Mouse (Mus musculus) mesoderm, embryonic 11.5 days (tissue): Measurements from ENCODE around the gene Kcng4.
A peak's percentile ranks its signal among the peaks of the same experiment; 100 is the strongest.

Experiments used
- DNase-seq: peaks from one replicate; pipeline ENCODE4 v3.0.0-alpha.2; 2012; ENCODE audit warnings: low read depth, low spot score

Gene Kcng4

DNA sequence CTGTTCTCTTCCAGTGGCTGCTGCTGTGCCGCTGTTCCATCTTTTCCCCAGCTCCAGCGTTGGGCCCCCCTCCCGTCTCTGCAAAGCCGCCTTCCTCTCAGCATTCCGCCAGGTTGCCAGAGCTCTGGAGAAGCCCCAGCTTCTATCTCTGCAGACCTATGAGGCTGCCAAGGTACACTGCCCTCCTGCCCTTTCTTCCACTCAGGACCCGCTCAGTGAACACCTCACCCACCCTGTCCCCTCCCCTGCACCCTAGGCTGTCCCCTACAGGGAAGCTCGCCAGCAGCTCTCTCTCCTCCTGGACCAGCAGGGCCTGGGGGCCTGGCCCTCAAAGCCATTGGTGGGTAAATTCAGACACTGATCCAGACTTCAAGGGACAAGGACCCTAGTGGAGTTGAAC lies 19.1 kb downstream of the Kcng4 start:
- DNase-seq = no peak

DNA sequence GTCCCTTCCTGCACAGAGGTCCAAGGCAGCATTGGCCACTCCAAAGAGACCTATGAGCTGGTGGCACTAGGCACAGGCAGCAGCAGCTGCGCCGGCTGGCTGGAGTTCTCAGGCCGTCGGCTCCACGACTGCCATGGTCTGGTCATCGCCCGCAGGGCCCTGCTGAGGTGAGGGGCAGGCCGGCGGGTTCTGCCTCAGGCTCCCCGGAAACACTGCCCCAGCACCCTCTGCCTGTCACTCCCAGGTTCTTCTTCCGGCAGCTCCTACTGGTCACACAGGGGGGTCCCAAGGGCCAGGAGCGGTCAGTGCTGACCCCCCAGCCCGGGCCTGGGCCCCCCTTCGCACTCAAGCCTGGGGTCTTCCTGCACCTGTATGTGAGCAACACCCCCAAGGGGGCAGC lies 20.4 kb downstream of the Kcng4 start:
- DNase-seq = no peak

DNA sequence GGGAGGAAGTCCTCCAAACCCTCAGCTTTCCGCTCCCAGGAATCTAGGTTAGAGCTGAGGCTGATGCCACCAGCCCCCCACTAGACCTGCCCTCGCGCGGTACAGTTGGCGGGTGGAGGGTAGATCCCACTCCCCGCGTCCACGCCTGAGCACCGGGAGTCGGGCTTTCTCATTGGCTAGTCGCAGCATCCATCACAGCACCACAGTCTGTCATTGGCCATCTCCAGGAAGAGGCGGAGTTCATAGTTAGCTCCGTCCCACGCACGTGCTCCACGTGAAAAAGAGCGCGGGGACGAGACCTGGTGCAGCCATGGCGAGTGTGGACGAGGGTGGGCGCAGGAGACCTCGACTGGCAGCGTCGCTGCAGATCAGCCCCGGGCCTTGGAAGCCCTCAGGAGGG lies 23.0 kb downstream of the Kcng4 start, which contains the start of gene Adad2:
Gene Adad2 (plus strand): TSS at position 277 of the 400 bp plus-strand sequence.
- no peak for DNase-seq

DNA sequence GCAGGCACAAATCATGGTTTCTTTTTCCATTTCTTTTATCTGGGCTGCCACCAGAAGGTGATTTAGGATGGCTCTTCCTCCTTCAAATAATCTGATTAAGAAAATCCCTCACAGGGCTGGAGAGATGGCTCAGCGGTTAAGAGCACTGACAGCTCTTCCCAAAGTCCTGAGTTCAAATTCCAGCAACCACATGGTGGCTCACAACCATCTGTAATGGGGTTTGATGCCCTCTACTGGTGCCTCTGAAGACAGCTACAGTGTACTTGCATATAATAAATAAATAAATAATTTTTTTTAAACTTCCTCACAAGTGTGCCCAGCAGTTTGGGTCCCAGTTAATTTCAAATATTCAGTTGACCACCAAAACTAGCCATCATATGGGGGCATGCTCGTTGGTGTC lies 29.3 kb downstream of the Kcng4 start:
- DNase-seq = no peak

DNA sequence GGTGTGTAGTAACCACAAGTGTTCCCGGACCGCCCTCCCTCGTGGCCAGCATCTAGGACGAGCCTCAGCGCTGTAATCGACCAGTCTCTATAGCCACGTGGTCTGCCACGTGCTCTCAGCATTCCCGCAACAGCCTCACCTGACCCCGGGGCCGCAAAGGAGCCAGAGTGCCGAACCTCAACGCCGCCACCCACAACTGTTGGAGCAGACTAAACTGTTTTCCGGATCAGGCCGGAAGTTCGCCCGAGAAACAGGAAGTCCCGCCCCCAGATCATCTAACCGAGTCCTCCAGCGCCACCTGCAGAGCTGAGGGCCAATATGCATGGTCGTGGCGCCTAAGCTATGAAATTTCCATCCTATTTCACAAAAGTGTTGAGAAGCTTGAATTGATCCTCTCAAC lies 30.5 kb downstream of the Kcng4 start, which contains the start of gene Taf1c:
Gene Taf1c (minus strand): TSS at position 227 of the 400 bp plus-strand sequence.
- peak; percentile 94 for DNase-seq

DNA sequence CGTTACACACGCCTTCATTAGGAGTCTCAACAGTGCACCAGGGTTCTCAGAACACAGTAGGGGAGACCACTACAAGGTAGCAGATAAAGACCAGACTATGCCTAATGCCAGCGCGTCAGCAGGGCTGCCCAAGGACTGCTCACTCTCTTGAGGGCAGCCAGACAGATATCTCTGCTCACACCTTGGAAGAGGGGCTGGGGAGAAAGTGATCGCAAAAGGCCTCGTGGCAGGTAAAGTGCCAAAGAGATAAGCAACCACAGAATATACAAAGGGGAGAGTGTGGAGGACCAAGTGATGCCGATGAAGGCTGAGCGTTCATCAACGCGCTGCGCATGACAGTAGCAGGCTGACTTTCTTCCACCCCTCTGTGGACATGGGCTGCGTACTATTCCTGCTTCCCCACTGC lies 31.1 kb downstream of the Kcng4 start:
- no peak for DNase-seq

DNA sequence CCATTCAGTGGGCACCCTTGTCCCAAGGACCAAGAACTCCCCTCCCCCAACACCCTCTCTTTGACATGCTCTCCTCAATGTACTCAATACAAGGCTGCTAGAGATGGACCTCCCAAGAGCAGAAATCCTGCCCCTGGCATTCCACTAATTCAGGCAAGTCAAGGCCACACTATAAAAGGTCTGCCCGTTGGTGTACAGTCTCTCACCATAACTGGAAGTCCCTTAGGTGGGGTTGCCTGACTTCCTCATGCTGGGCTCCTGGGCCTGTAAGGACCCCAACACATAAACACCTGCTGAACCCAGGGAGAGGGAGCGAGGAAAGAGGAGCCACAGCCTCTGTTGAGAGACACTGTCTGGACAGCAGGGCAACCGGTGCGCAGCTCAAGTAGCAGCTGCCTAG lies 31.7 kb downstream of the Kcng4 start:
- no peak for DNase-seq

DNA sequence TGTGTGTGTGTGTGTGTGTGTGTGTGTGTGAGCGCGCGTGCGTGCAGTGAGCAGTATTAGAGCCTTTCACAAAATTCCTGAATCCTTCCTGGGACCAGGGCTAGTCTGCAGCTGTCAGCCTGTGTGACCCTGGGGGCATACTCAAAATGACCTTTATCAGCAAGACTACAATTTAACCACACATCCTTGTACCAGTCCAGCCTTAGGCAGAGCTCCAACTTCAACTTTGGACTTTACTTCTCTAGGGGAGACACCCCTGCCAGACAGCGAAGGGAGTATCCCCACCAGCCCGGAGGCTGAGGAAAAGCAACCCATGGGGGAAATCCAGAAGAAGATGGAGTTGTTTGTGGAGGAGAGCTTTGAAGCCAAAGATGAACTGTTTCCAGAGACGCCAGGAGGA lies 44.0 kb downstream of the Kcng4 start:
- DNase-seq = no peak

DNA sequence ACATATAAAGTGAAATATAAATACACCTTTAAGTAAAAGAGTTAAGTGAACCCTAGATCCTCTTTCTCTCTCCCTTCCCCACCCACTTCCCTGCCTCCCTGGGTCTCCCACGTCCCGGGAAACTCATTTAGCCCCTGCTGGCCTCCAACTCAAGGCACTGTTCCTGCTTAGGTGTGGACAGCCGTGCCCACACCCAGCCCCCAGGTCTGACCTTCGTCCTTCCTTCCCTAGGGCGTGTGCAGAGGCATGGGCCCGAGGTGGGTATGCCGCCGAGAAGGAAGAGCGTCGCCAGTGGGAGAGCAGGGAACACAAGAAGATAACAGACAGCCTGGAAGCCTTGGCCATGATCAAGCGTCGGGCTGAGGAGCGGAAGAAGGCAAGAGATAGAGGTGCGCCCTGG lies 45.1 kb downstream of the Kcng4 start:
- no peak for DNase-seq

DNA sequence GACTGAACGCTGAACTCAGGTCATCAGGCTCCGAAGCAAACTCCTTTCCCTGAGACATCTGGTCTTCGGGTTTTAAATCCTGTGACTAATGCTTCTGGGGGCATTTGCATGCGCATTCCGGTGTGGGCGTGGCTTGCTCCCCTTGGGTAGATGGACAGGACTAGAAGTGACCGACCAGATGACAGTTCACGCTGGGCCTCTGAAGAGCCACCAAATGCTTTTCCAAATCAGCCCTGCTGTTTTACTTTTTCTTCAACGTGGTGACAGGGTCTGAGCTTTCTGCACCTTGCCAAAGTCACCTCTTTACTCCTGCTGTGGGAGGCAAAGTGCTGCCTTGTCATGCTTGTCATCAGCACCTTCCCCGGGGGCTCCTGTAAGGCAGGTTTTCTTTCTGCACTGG lies 46.6 kb downstream of the Kcng4 start:
- peak; percentile 57 for DNase-seq

DNA sequence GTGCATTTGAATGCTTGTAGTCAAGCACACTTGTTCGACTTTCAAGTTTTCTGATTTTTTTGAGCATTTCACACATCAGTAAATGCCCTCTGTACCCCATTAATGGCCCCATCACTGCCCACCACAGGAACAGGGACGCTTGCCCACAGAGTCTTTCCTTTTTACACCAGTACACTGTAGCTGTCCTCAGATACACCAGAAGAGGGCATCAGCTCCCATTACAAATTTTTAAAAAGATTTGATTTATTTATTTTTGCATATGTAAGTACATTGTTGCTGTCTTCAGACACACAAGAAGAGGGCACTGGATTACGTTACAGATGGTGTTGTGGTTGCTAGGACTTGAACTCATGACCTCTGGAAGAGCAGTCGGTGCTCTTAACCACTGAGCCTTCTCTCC lies 47.2 kb downstream of the Kcng4 start:
- DNase-seq = no peak

DNA sequence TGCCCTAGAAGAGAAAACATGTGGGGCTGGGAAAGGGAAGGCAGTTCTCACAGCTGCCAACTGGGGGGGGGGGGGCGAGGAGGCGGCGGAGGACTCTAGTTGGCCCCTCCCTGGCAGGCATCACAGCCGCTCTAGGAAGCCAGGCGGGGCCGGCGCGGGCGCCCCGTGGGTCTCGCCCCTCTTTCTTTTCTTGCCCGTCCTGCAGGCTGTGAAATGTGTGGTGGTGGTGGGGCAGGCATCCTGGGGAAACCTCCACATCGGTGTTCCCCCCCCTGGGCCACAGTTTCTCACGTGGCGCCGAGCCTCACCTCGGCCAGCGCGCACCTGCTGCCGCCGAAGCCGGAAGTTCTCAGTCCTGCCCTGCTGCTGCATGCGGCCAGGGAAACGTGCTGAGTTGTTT lies 49.6 kb downstream of the Kcng4 start:
- no peak for DNase-seq

DNA sequence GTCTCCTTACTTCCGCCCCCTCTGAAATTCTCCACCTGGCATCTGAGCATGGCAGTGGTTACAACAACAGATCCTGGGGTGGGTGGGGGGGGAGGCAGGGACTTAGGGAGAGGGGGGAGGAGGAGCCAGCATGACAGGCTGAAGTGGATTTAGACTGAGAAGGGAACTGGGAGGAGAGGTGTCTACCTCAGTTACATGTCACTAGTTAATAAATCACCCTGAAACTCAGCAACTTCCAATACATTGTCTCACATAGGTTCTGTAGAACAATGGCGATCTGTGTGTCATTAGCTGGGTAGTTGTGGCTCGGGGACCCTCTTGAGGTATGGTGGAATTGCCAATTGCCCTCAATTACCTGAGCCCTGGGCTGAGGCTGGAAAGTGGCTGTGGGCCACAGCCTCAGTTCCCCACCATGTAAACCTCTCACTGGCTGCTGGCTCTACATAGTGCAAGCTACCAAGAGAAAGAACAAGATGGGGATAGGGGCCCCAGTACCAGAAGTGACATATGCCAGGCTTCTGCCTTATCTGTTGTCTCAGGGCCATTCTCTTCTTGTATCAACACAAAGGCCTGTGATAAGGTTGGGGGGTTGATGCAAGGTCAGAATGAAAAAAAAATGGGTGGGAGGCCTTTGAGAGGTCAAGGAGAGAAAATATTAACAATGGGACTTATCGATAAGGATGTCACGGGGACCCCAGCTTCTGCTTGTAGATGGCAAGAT lies 54.9 kb downstream of the Kcng4 start:
- DNase-seq = no peak

DNA sequence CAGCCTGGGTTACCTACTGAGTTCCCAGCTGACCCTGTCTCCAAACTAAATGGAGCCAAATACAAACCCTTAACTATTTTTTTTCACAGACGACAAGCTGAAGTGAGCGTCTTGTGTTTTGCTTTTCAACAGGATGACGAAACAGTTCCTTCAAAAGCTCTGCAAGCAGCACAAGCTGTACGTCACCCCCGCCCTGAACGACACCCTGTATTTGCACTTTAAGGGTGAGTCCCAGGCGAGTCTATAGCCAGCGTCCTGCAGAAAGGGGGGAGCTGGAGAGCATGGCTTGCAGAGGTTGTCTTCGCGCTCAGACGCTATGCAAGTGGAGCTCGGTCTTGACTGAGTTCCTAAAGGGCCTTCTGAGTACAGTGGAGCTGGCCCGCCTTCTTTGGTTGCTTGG lies 56.4 kb downstream of the Kcng4 start:
- no peak for DNase-seq

DNA sequence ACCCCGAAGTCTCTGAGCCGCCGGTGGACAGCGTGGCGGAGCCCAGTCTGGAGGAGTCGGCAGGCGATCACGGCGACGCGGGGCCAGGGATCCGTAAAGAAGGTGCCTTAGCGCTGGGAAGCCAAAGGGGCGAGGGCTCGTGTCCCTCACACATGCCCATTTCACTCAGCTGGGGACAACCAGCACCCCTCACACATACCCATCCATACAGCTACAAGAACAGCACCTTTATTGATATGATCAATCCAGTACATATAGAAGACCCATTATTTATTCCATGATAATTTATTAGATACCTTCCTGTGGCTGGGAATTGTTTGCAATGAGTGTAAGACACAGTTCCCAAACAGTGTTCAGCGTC lies 60.1 kb downstream of the Kcng4 start:
- DNase-seq = no peak

DNA sequence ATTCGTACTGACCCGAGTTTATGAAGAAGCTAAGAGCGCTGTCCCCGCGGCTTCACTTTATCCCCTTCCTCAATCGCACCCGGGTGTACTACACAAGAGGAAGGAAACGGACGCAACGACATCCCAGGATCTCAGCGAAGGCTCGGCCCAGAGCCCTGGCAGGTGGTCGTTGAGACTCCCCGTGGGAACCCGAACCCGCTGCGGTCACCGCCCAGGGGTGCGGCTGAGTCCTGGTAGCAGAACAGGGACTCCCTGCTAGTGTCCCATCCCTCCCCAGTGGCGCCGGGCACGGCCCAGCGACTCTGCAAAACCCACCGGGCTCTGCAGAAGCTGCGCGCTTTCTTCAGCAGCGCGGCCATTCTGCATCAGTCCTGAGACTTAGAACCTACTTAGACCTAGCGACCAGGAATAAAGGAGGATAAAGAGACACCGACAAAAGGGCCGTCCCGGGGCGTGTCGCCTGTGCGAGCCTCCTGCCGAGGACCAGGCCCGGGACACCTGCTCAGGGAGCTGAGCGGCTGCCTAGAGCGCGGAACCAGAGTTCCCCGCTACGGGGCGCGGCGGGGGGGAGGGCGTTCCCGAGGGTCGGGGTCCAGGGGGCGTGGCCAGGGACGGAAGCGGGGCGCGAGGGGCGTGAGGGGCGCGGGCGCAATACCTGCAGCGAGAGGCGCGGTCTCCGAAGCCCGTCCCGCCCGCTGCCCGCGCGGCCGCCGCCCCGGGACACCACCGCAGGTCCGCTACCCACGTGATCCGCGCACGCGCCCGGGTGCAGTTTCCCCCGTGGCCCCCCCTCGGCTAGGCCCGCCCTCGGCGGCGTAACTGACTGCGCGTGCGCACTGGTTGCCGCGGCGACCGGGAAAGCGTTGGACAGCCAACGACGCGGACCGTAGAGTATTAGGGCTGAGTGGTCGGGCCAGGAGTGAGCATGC lies 60.8 kb downstream of the Kcng4 start, which contains the start of the genes Hsdl1 and Dnaaf1:
Gene Hsdl1 (minus strand): TSS at position 747 of the 929 bp plus-strand sequence.
Gene Dnaaf1 (plus strand): TSS at position 799 of the 929 bp plus-strand sequence.
- DNase-seq = peak; percentile 94
